Mouse (Mus musculus): Measurements from ENCODE around the gene Gm20388.

The Gm20388 gene

DNA sequence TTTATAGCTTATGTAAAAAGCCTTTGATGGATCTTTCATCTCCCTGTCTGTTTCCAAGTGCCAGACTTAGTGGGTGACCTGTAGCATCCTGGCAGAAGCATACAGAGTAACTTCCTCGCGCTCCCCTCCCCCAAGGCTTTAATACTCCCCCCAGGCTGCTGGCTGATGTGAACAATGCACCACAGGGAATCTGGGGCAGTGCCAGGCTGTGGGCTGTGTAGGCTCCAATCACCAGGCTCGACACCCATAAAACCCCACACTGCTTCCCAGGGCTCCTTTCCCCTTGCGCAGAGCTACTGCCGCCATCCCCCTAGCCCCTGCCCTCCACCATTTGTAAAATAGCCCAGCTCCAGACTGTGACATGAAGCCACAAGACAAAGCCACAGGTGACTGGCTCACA is 257.2 kb downstream of the Gm20388 start:
- peak; percentile 30 for DNase-seq (ENCODE audit: low read depth)

DNA sequence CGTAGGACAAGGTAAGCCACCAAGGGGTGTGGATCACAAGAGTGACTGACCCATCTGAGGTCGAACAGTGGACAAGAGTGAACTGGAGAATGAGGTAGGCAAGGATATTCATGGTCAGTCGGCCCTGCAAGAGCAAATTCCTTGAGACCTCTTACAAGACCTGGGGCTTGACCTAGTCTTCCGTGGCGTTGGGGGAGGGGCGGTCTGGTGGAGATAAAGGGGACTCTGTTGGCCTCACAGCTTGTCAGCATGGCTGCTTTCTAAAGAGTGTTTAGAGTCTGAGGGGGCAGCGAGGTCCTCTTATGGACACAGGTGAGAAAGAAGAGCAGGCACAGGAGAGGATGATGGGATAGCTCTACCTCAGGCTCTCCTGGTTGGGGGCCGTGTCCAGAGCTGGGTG is 258.5 kb downstream of the Gm20388 start:
- DNase-seq (ENCODE audit: low read depth), result no peak

DNA sequence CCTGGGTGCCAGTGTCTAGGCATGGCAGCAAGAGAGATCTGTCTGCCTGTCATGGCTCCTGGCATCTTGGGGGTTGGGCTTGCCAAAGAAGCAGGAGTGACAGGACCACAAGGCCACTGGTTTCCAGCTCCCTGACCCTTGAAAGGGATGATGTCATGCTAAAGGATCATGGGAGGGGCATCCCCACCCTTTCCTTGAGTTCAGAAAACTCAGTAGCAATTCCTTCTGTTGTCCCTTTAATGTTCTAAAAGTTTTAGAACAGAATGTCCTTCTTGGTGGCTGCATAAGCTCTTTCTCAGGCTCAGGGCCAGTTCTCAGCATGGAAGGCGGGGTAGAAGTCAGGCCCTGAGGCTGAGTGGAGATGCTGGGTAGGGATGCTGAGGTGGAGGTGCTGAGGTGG is 262.6 kb downstream of the Gm20388 start:
- no peak for DNase-seq (ENCODE audit: low read depth)

DNA sequence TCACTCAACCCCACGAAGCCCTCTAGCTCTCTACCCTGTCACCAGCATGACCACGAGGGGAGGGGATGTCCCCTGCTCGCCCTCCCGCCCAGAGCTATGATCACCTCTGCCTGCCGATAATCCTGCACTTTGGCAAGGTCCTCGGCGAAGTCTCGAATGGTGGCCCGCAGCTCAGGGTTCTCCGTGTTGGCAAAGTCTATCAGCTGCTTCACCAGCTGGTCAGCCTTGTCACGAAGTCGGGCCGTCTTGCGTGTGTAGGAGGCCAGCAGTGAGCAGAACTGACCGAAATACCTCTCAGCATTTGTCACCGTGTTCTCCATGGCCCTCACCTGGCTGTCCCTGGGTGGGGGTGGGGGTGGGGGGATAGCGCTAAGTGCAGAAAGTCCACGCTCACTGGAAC is 264.0 kb downstream of the Gm20388 start:
- DNase-seq (ENCODE audit: low read depth), result no peak

DNA sequence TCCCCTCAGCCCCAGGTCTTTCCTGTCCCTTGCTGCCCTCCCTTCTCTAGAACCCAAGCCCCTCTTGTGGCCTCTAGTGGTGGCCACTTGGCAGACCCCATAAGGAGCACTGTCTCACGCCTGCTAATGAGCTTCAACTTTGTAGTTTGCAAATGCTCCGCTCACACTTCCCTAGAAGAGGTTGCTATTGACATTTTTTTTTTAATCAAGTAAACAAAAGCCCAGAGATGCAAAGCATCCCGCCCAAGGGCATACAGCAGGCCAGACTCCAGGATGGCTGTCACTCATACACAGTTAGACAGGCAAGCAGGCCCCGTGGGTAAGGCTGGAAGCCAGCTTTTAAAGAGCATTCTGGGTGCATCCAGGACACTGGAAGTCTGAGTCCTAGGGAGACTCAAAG is 266.0 kb downstream of the Gm20388 start:
- DNase-seq (ENCODE audit: low read depth), result no peak

DNA sequence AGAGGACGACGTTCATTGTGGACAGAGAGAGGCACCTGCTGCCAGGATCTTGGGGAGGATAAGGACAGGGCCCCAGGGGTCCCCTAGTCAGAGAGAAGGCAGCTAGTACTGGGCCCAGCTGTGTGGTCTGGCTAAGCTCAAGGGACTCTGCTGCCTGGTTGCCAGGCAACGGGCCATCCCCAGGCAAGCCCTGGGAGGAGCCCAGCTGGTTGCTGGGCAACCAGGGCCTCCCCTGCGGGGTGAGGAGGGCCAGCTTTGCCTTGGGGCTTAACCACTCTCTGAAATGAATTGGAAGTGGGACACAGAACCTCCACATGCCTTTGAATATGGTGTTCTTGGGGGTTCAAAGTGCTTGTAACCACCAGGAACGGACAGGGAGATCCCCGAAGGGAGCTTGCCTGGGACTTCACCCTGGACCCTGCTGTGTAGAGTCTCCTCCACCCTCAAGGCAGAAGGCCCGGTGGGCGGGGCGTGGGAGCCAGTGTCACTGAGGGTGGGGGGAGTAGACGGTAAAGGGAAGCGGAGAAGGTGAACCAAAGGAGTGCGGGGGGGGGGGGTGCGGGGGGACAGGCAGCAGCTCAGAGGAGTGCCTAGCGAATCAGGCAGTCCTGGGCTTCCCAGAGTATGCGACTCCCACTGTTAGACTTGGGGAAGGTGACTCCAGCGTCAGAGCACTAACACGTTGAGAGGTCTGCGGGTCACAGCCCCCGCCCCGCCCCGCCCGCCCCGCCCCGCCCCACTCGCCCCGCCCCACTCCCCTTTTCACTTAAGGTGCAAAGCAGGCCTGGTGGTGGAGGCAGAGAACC is 266.9 kb downstream of the Gm20388 start, which contains the start of gene Fam92b:
Gene Fam92b (minus strand): TSS at position 149 of the 806 bp plus-strand sequence.
- peak; percentile 83 for DNase-seq (ENCODE audit: low read depth)

DNA sequence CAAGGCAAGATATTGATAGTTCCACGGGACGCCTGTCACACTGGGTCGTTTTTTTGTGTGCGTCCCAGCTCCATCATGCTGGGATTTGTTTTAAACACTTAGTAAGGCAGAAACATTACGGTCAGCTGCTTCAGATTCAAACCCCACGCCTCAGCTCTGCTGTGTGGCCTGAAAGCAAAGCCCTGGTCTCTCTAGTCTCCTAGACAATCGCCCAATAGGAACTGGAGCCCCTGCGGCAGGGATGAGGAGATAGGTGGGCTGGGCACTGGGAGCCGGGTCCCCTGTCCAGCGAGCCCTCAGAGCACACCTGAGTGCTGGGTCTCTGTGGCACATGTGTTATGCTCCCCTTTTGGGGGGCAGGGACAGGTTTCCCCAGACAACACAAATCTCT is 267.5 kb downstream of the Gm20388 start:
- DNase-seq (ENCODE audit: low read depth), result no peak

DNA sequence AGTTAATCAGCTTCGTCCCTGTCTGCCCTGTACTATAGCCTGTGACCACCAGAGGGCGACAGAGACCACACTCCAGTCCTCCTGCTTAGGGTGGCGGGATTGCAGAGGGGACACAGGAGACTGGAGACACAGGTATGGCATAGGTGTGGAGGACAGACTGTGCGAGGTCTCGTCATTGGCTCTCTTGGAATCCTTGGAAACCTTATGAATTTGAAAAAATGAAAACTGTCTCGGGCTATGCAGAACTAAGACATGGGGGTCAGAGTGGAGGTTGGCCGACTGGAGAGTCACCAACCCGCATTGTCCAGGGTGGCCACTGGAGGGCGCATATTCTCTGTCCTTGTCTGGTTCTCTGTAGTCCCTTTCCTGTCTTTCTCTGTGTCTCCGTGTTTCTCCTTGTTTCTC is 268.4 kb downstream of the Gm20388 start:
- peak; percentile 93 for DNase-seq (ENCODE audit: low read depth)

DNA sequence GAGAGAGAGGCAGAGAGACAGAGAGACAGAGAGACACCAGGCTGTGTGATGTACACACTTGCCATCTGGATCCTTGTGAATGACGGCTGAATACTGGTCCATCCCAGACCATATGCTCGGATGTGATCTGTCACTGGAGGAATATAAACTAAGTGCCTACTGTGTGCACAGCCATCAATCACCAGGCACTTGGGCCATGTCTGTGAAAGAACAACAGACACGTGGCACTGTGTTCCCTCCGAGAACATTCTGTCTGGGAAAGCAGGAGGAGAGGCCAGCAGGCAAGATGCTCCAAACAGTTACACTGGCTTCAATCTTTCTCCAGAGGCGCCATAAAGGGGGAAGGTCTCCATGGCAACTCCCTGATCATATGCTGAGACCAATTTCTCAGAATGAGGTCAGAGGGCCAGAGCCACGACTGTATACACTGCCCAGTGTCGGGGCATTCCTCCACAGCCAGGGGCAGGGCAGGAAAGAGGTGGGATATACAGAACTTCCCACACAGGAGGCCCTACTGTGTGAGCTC is 269.9 kb downstream of the Gm20388 start:
- no peak for DNase-seq (ENCODE audit: low read depth)

DNA sequence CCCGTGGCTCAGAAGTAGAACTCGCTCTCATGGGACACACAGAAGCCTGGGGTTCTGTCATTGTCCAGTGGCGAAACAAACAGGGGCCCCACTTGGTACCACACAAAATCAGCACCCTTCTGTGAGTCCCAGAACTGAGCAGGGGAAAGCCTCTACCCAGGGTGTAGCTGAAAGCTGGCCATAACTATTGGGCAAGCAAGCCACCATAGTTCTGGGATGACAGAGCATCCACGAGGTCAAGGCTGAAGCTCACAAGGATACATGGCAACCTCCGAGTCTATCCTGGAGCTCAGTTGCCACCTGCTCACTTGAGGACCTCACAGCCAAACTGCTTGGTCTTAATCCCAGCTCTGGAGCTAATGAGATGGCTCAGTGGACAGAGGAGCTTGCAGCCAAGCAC is 270.6 kb downstream of the Gm20388 start:
- DNase-seq (ENCODE audit: low read depth), result no peak

DNA sequence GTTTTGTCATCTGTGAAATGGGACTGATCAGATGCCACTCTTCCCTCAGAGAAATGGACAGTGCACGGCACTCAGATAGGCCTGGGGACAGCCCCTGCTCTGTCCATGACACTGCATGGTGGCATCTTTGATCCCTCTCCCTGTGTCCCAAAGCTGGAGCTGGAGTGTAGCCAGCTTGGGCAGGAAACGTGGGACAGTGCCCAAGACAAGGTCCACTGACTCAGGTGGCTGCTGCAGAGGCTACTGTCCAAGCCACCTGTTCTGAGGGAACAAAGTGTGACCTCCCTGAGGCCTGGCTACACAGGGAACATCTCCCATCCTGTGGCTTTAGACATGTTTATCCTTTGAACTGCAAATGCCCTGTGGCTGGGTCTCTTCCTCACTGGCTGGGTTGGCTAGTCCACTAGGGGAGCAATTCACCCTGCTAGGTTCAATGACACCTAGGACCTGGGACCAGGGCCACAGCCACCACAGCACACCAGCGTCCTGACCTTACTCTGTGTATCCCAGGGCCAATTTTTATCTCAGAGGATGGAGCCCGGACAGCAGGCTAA is 271.3 kb downstream of the Gm20388 start:
- no peak for DNase-seq (ENCODE audit: low read depth)

DNA sequence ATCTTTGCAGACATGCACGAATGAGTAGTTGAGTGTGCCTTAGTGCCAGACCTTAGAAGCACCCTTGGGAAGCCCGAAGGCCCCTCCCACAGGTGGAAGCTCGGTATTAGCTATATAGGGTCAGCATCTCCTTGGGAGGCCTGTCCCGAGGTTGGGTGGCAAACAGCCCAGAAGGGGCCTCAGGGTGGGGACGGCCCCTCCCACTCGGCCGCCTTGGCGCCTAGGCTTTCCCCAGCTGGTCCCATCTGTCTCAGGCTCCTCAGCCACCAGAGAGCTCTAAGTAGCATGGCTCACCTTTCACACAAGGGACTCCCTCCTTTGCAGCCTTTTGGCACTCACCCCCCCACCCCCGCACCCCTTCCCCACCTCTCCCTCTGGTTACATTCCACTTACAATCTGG is 273.7 kb downstream of the Gm20388 start:
- no peak for DNase-seq (ENCODE audit: low read depth)

DNA sequence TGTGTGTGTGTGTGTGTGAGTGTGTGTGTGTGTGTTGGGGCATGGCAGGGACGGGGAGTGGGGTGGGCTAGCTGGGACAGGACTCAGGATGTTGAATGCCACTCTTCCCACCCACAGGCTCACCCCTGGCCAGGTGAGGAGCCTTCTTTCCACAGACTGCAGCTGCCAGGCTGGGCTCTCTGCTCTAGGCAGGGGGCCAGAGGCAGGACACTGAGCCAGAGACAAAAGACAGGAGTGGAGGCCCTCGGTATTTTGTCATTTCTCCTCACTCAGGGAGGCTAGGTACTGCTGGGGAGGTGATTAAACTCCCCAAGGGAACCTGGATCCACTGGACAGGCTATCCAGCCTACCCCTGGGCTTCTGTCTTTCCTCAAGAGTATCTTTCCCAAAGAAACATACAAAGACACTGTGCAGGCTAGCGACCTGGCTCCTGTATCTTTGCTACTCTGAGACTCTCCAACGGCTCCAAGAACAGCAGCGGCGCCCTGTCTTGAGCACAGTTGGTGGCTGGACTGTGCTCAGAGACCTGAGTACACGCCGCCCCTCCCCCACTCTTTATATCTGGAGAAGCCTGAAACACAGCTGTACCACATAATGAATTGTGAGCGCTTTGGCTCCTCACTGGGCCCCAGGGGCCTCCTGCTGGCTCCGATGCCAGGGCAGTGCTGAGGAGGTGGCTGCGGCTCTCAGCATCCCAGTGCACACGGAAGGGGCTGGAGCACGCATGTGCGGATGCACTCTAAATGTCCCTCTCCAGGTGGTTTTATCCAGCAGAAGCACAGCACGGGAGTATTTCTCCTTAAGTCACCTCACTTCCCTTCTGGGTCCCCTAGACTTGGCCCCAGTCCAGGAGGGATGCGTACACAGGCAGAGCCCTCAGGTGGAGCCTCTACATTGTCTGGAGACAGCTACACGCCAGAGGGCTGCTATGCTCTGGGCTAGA is 274.5 kb downstream of the Gm20388 start:
- peak; percentile 49 for DNase-seq (ENCODE audit: low read depth)

DNA sequence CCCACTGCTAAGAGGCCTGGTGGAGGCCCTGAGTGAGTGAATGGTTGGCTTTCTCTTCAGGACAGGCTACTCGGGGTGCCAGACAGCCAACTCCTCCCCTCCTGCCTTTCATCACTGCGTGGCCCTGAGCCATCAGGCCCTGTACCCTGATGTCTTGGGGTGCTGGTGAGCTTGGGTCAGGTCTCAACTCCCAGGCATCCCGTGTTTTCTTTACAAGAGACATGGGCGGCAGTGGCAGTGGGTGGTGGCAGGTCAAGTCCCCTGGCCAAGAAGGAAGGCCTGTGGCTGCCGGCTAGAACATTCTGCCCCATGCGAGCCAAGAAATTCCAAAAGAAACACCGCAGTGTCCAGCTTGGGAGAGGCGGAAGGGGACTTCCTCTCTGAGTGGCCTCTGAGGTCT is 275.8 kb downstream of the Gm20388 start:
- DNase-seq (ENCODE audit: low read depth), result no peak

DNA sequence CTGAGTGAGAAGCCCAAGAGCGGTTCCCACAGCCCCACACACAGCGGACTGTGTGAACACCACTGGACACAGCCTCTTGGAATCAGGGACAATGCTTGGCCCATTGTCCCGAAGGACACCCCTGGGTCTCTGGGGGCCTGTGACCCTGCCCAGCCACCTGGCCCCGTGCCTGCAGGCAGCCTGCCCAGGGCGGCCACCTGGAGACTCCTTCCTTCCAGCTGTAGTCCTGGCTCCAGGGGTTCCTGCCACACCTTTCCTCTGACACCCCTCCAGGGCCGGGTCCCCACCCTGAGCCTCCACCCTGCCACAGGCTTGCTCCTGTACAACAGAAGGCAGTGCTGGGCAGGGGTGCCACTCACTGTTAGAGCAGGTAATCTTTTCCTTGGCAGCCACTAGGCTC is 277.9 kb downstream of the Gm20388 start:
- DNase-seq (ENCODE audit: low read depth), result no peak

DNA sequence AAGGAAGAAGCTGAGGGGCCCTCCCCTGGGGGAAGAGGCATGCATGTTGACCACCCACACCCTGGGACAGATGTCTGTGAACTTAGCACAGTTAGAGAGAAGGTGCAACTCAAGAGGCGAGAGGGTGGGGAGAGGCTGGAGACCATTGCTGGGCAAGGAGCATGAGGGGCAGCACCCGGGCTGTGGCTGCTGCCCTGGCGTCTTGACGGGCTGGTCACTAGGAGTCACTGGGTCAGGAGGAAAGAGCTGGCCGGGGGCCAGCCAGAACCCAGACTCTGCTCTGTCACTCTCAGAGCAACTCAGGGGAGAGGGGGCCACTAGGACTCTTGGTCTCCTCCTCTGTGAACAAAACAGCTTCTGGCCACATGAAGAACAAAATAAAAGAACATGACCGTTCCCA is 278.8 kb downstream of the Gm20388 start:
- no peak for DNase-seq (ENCODE audit: low read depth)

DNA sequence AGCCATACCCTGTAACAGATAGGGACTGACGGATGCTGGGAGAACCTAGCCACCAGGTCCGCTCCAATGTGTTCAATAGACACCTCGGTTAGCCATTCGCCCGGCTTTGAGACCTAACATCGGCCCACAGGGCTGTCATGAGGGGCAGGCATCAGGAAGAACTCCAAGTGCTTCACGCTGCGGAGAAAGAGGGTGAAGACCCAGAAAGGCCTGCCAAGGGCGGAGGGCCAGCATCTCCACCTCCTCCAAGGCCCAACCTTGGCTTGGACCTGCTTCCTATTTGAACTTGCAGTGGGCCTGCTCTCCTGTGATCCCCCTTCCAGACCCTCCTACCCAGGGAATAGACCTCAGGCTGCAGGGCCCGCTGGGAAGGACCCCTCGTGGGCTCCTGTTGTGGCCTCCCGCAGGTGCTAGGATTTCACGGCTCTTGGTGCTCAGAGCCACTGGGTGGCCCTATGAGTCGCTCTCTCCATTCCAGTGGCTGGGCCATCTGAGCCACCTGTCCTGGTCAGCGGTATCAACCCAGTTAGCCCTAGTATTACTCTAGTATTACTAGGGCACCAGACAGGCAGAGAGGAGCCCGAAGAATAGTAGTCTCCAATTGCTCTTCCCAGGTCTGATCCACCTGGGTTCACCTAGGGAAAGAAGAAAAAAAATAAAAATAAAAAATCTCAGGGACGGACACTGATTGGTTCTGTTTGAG is 279.6 kb downstream of the Gm20388 start:
- no peak for DNase-seq (ENCODE audit: low read depth)

DNA sequence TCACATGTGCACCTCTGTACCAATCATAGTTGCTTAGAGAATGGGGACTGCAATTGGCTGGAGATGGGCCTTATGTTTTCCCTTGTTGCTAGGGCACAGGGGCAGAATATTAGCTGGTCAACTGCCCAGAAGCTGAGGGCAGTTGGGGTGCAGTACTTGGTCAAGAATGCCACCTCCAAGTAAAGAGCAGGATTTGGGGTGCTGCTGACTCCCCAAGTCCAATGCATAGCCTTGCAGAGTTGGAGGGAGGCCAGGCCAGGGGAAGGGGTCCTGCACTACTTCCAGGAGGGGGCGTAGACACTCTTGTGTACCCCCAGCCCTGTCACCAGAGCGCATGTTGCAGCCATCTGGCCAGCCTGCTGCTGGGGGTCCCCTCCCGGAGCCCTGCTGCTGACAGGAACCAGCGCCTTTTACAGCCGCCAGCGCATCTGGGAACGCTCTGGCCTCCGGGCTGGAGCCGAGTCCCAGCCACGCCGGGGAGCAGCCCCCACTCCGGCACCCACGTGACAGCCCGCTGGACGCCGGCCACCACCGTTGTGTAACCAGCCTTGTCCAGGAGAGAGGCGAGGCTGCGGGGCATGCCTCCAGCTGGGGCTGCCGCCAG is 280.3 kb downstream of the Gm20388 start:
- peak; percentile 96 for DNase-seq (ENCODE audit: low read depth)

DNA sequence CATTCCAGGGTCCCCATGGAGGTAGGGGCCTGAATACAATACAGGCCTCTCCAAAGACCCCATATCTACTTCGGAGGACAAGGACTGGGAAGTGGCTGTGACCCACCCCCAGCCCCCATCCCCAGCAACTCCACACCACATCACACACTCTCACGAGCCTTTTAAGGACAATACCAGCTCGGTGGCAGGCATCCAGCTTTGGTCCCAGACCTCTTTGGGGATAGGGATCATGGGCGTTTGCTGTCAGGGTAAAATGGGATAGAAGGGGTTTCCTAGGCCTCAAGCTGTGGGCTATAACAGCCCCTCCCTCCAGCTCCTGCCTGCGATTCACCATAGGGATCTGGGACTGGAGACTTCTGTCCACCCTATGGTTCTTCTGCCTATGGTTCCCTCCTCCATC is 281.0 kb downstream of the Gm20388 start:
- no peak for DNase-seq (ENCODE audit: low read depth)

DNA sequence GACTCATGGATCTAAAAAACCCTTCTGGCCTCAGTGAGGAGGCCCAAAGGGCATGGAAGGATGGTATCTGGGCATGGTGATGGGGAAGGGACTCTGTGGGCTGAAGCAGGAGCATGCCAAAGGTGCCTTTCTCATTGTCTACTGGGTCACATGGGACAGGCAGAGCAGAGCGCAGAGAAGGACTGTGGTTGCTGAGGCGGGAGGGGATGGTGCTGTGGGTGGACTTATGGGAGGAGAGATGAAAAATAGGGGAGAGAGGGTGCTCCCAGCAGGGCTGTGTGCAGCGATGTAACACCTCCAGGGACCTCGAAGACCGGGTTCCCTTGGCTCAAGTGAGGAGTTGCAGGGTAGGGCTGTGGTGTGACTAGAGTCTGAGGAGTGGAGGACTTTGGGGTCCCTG is 281.5 kb downstream of the Gm20388 start:
- DNase-seq (ENCODE audit: low read depth), result no peak

DNA sequence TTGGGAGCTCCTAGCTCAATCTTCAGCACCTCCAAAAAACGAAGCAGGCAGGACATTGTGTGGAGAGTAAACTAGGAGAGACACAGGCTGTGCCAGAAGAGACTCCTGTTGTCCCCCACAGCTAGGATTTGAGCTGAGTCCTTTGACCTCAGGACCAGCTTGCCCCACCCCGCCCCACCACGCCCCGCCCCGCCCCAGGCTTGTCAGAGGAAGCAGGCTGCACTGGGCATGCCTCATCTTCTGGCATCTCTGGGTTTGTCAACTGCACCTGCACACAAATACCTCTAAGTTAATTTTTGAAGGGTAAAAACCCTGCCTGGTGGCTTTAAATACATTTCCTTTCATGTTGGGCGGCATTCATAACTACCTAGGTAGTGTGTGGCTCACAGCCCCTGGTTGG is 290.7 kb downstream of the Gm20388 start:
- no peak for DNase-seq (ENCODE audit: low read depth)

DNA sequence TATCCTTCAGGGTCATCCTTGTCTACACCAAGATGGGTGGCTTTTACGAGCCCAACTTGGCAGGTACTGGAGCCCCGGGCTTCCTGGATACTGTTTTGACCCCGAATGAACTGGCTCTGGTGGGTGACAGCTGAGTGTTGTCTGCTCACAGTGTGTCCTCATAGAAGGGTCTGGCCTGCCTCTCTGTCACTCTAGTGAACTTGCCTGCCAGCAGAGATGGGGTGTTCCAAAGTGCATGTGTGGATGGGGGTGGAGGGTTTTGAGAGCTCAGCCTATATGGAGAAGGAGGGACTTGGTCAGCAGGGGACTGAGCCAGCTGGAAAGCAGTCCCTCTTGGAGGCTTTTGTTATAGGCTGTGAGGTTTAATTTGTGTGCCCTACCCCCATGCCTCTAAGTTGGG is 291.9 kb downstream of the Gm20388 start:
- no peak for DNase-seq (ENCODE audit: low read depth)

All from NIH3T3 (cell line).